Mouse (Mus musculus) embryonic facial prominence, embryonic 12.5 days (tissue): ENCODE measurements around the gene Adat1. TPM values are rescaled to one million over a fixed set of nuclear protein-coding genes. Genes with fewer than 3 reads are reported as not detected.
"Not testable (repeated sequence)": the region's sequence is repeated elsewhere in the genome, so short reads cannot be mapped to it uniquely, and the experiment has no call there.

ENCODE experiments used
- ATAC-seq: fragments of 200-750 bp; cut with Nextera tagmentation; 2 replicates; pipeline ENCODE4 v1.8.0; 2017; ENCODE audit not compliant: insufficient number of reproducible peaks, insufficient read depth, low FRiP score, low TSS enrichment
- H3K27ac ChIP-seq: fragments of 300-500 bp; sonication (generic); 2 replicates; pipeline ENCODE4 v1.5.1; 2016; ENCODE audit warnings: mild to moderate bottlenecking
- H3K27me3 ChIP-seq: fragments of 300-500 bp; sonication (generic); 2 replicates; pipeline ENCODE4 v1.6.1; 2016; ENCODE audit warnings: mild to moderate bottlenecking, moderate library complexity
- H3K36me3 ChIP-seq: fragments of 300-500 bp; sonication (generic); 2 replicates; pipeline ENCODE4 v1.6.1; 2016; ENCODE audit warnings: mild to moderate bottlenecking
- H3K4me1 ChIP-seq: fragments of 300-500 bp; sonication (generic); 2 replicates; pipeline ENCODE4 v1.6.1; 2016
- H3K4me2 ChIP-seq: fragments of 300-500 bp; sonication (generic); replicated peaks from 2 replicates; pipeline ENCODE4 v1.6.1; 2016; ENCODE audit warnings: mild to moderate bottlenecking, moderate library complexity
- H3K4me3 ChIP-seq: fragments of 300-500 bp; sonication (generic); 2 replicates; pipeline ENCODE4 v1.5.1; 2016; ENCODE audit warnings: mild to moderate bottlenecking
- H3K9ac ChIP-seq: fragments of 300-500 bp; sonication (generic); 2 replicates; pipeline ENCODE4 v1.6.1; 2016; ENCODE audit warnings: mild to moderate bottlenecking, moderate library complexity
- H3K9me3 ChIP-seq: fragments of 300-500 bp; sonication (generic); 2 replicates; pipeline ENCODE4 v1.6.1; 2016; ENCODE audit warnings: mild to moderate bottlenecking, moderate library complexity
- WGBS: fragments of 180-500 bp; shearing (Covaris S2); methylation state at CpG from one replicate; pipeline ENCODE4 v1.1.7; 2016; 5-methylcytosine and 5-hydroxymethylcytosine counted together
- polyA plus RNA-seq: library from polyadenylated mRNA; unstranded; fragments of >200 nt; fragmentation: Nextera tagmentation; extraction: Ambion mirVana; gene quantifications from 2 replicates; pipeline ENCODE4 v1.2.1, GENCODE M21; 2016

The Adat1 gene
- polyA plus RNA-seq, 1 experiment from 2014 or later = 11.5 TPM

- WGBS = 94% methylated on average over 5 of the region's 5 CpGs
- ATAC-seq = no peak
Measured at GRCm38 (mm10) chr8:111951936-111952335, 40.2 kb downstream of the Adat1 start.

GRCm38 (mm10) chr8:111951317-111951716, 40.8 kb downstream of the Adat1 start:
- Histone ChIP-seq H3K9ac (no peak overlapping the region), H3K36me3 (peaks cover 66% of the 10 kb centered on the region), H3K27me3 (no peaks in the 10 kb centered on the region), H3K4me3 (no peak overlapping the region), H3K4me2 (no peak overlapping the region), H3K4me1 (no peaks in the 10 kb centered on the region), H3K9me3 (no peaks in the 10 kb centered on the region), H3K27ac (no peak overlapping the region)
- 94% methylated on average over 7 of the region's 7 CpGs for WGBS
- ATAC-seq = no peak

More at GRCm38 (mm10) chr8:111951936-111952335, 40.2 kb downstream of the Adat1 start:
- no peak overlapping the region for H3K4me2 ChIP-seq
- no peaks in the 10 kb centered on the region for H3K4me1 ChIP-seq
- H3K9ac ChIP-seq = no peak overlapping the region
- no peaks in the 10 kb centered on the region for H3K27me3 ChIP-seq
- peaks cover 68% of the 10 kb centered on the region for H3K36me3 ChIP-seq
- H3K27ac ChIP-seq = no peak overlapping the region
- no peaks in the 10 kb centered on the region for H3K9me3 ChIP-seq
- H3K4me3 ChIP-seq = no peak overlapping the region

GRCm38 (mm10) chr8:111950846-111951245, 41.3 kb downstream of the Adat1 start:
- Histone ChIP-seq H3K9ac (no peak overlapping the region), H3K9me3 (no peaks in the 10 kb centered on the region), H3K27me3 (no peaks in the 10 kb centered on the region), H3K4me1 (no peaks in the 10 kb centered on the region), H3K36me3 (peaks cover 67% of the 10 kb centered on the region), H3K27ac (no peak overlapping the region), H3K4me2 (no peak overlapping the region), H3K4me3 (no peak overlapping the region)
- 86% methylated on average over 3 of the region's 3 CpGs for WGBS
- ATAC-seq = no peak

- Histone ChIP-seq H3K27ac (no peak overlapping the region), H3K36me3 (peaks cover 70% of the 10 kb centered on the region), H3K4me3 (no peak overlapping the region), H3K27me3 (no peaks in the 10 kb centered on the region), H3K9me3 (no peaks in the 10 kb centered on the region), H3K4me2 (no peak overlapping the region), H3K9ac (no peak overlapping the region), H3K4me1 (no peaks in the 10 kb centered on the region)
- WGBS = 89% methylated on average over 8 of the region's 8 CpGs
- ATAC-seq = no peak
Measured at GRCm38 (mm10) chr8:111947954-111948353, 44.1 kb downstream of the Adat1 start.

GRCm38 (mm10) chr8:111947144-111947543, 45.0 kb downstream of the Adat1 start:
- peaks cover 69% of the 10 kb centered on the region for H3K36me3 ChIP-seq
- no peak overlapping the region for H3K4me3 ChIP-seq
- 85% methylated on average over 2 of the region's 2 CpGs for WGBS
- no peaks in the 10 kb centered on the region for H3K27me3 ChIP-seq
- ATAC-seq = no peak
- no peaks in the 10 kb centered on the region for H3K4me1 ChIP-seq
- no peak overlapping the region for H3K27ac ChIP-seq
- H3K9me3 ChIP-seq = no peaks in the 10 kb centered on the region
- no peak overlapping the region for H3K4me2 ChIP-seq
- no peak overlapping the region for H3K9ac ChIP-seq

- no peaks in the 10 kb centered on the region for H3K27me3 ChIP-seq
- no peak overlapping the region for H3K4me2 ChIP-seq
- WGBS = 88% methylated on average over 2 of the region's 2 CpGs
- H3K9ac ChIP-seq = no peak overlapping the region
- H3K27ac ChIP-seq = no peak overlapping the region
- H3K36me3 ChIP-seq = peaks cover 47% of the 10 kb centered on the region
- ATAC-seq = no peak
- no peaks in the 10 kb centered on the region for H3K9me3 ChIP-seq
- H3K4me1 ChIP-seq = peaks cover 12% of the 10 kb centered on the region
- no peak overlapping the region for H3K4me3 ChIP-seq
Measured at GRCm38 (mm10) chr8:111943544-111943943, 48.6 kb downstream of the Adat1 start.

- peak overlapping the region; percentile 99 for H3K4me3 ChIP-seq
- no peak for ATAC-seq
- peak overlapping the region; percentile 79 for H3K9ac ChIP-seq
- peaks cover 12% of the 10 kb centered on the region for H3K4me1 ChIP-seq
- peak overlapping the region; percentile 57; the same call in 1 of the 2 replicates for H3K27ac ChIP-seq
- H3K9me3 ChIP-seq = no peaks in the 10 kb centered on the region
- WGBS = under 1% methylated on average over 23 of the region's 23 CpGs
- H3K4me2 ChIP-seq = peak overlapping the region; percentile 96
- no peaks in the 10 kb centered on the region for H3K27me3 ChIP-seq
- H3K36me3 ChIP-seq = peaks cover 34% of the 10 kb centered on the region
Measured at GRCm38 (mm10) chr8:111941101-111941454, 51.0 kb downstream of the Adat1 start.

GRCm38 (mm10) chr8:111940171-111941100, 51.7 kb downstream of the Adat1 start, which contains the start of gene Gabarapl2:
Gabarapl2 (plus strand) TSS chr8:111940703.
- peaks cover 12% of the 10 kb centered on the region for H3K4me1 ChIP-seq
- H3K27me3 ChIP-seq = no peaks in the 10 kb centered on the region
- peak within 1 kb of the TSS; percentile 79 for H3K9ac ChIP-seq
- peaks cover 27% of the 10 kb centered on the region for H3K36me3 ChIP-seq
- peak; percentile 97 for ATAC-seq
- H3K9me3 ChIP-seq = no peaks in the 10 kb centered on the region
- under 1% methylated on average over 65 of the region's 65 CpGs for WGBS
- H3K4me2 ChIP-seq = peak within 1 kb of the TSS; percentile 96
- H3K27ac ChIP-seq = peak within 1 kb of the TSS; percentile 57; the same call in 1 of the 2 replicates
- peak within 1 kb of the TSS; percentile 99 for H3K4me3 ChIP-seq

- no peaks in the 10 kb centered on the region for H3K27me3 ChIP-seq
- ATAC-seq = 0 out of 2 replicates have a peak, but pooled peaks have one; percentile 48
- H3K9me3 ChIP-seq = no peaks in the 10 kb centered on the region
- H3K4me3 ChIP-seq = peak overlapping the region; percentile 99
- 11% methylated on average over 10 of the region's 10 CpGs for WGBS
- peak overlapping the region; percentile 79 for H3K9ac ChIP-seq
- peaks cover 12% of the 10 kb centered on the region for H3K4me1 ChIP-seq
- no peak overlapping the region for H3K27ac ChIP-seq
- H3K36me3 ChIP-seq = peaks cover 21% of the 10 kb centered on the region
- peak overlapping the region; percentile 96 for H3K4me2 ChIP-seq
Measured at GRCm38 (mm10) chr8:111939516-111940142, 52.5 kb downstream of the Adat1 start.

GRCm38 (mm10) chr8:111938076-111938985, 53.8 kb downstream of the Adat1 start:
- WGBS = 86% methylated on average over 9 of the region's 9 CpGs
- H3K4me1 ChIP-seq = peaks cover 12% of the 10 kb centered on the region
- not testable (repeated sequence) for H3K4me2 ChIP-seq, H3K27ac ChIP-seq, H3K4me3 ChIP-seq, H3K9me3 ChIP-seq, H3K27me3 ChIP-seq, H3K36me3 ChIP-seq, H3K9ac ChIP-seq, ATAC-seq

- H3K4me1 ChIP-seq = peaks cover 22% of the 10 kb centered on the region
- WGBS = 76% methylated on average over 3 of the region's 3 CpGs
Measured at GRCm38 (mm10) chr8:111937184-111937583, 54.9 kb downstream of the Adat1 start.

More at GRCm38 (mm10) chr8:111937184-111937583, 54.9 kb downstream of the Adat1 start:
- Histone ChIP-seq H3K9ac (no peak overlapping the region), H3K27me3 (no peaks in the 10 kb centered on the region), H3K4me2 (no peak overlapping the region), H3K27ac (no peak overlapping the region), H3K4me3 (no peak overlapping the region), H3K9me3 (no peaks in the 10 kb centered on the region), H3K36me3 (peaks cover 2% of the 10 kb centered on the region)
- ATAC-seq = no peak
